Comparison of ENCODE assay signal across 10 mouse cellular contexts in the genomic region with DNA sequence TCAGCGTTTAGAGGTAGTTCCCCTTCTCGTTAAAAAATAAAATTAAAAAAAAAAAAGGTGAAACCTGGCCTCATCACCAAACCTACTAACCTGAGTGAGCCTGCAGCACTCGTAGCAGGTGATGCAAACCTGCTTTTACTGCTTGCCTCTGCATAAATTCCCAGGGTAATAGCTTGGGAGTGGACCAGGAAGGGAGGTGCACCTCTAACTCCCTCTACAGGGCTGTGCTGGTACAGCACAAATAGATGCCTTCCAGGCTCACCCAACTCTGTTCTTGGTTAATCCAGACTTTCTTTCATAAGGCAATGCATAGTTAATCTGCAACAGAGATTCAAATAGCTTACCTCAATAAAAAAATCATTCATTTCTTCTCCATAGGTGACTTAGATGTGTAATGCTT.
DNase-seq lines count a peak whose midpoint lies in the region; ATAC-seq and TF ChIP-seq lines count a peak whose summit lies in the region.
"Had no signal": no experiment of that assay in that cellular context is flagged by ENCODE, and none has a peak within 500 bp of the region (broad histone marks: within the 10 kb centered on the region; RNA-seq: fewer than 3 reads in every experiment).

No protein-coding gene starts in this region.

- H3K4me3 ChIP-seq in cerebellum, adult 2 months (replicated peaks; ENCODE audit: insufficient read depth, low read depth, low read length): no peak overlapping the region
- H3K4me3 ChIP-seq in liver, embryonic 14.5 days (ENCODE audit: insufficient read depth in 1 of 2, low read depth in 2 of 2, low read length in 2 of 2): no peak overlapping the region
- H3K4me3 ChIP-seq in midbrain, embryonic 10.5 days: no peak overlapping the region
- H3K4me3 ChIP-seq: heart, embryonic 13.5 days had no signal

- no peak for TF ChIP-seq EP300 in liver, embryonic 14.5 days (IDR thresholded peaks at IDR 0.05; ENCODE audit: low read depth)

- peak; percentile 21 to 46 for DNase-seq in cerebellum, adult 2 months
- no peak for DNase-seq in cerebellum, adult 11-12 months
- DNase-seq in liver, embryonic 14.5 days (ENCODE audit: low read depth in 3 of 3, low spot score in 3 of 3): no peak
- no peak for DNase-seq in liver
- peak; percentile 25 to 41 for DNase-seq in cerebellum, postnatal 25 days
- DNase-seq in lung, postnatal 10 days: peak; percentile 38
- DNase-seq in midbrain, embryonic 10.5 days (ENCODE audit: low spot score): no peak
- no peak for DNase-seq in B cell, adult 2 months

- no peak overlapping the region for H3K9ac ChIP-seq in liver, embryonic 14.5 days (replicated peaks)
- H3K9ac ChIP-seq: heart, embryonic 13.5 days had no signal

- TF ChIP-seq POLR2A in cerebellum, adult 2 months (IDR thresholded peaks at IDR 0.05; ENCODE audit: borderline replicate concordance, insufficient read depth, low read length): no peak

- WGBS in cerebellum, adult 2 months: 34% methylated on average over 3 of the region's 3 CpGs
- WGBS in liver, embryonic 14.5 days (ENCODE audit: insufficient replicate concordance): 15% methylated on average over 3 of the region's 3 CpGs
- 36% methylated on average over 3 of the region's 3 CpGs for WGBS in midbrain, embryonic 10.5 days

- no peak overlapping the region for H3K4me2 ChIP-seq in liver, embryonic 14.5 days (ENCODE audit: low read depth)
- H3K4me2 ChIP-seq: heart, embryonic 13.5 days had no signal

- no peaks in the 10 kb centered on the region; the same call in 1 of the 2 replicates for H3K27me3 ChIP-seq in cerebellum, adult 2 months (ENCODE audit: control insufficient read depth, insufficient read depth, low read length)
- H3K27me3 ChIP-seq in liver, embryonic 14.5 days (ENCODE audit: control insufficient read depth, insufficient read depth, low read length): no peaks in the 10 kb centered on the region
- no peaks in the 10 kb centered on the region for H3K27me3 ChIP-seq in midbrain, embryonic 10.5 days (ENCODE audit: low read depth, poor library complexity, severe bottlenecking)
- H3K27me3 ChIP-seq: heart, embryonic 13.5 days had no signal

- H3K9me3 ChIP-seq in liver, embryonic 14.5 days (ENCODE audit: control insufficient read depth, low read length): no peaks in the 10 kb centered on the region
- no peaks in the 10 kb centered on the region for H3K9me3 ChIP-seq in midbrain, embryonic 10.5 days (replicated peaks)
- H3K9me3 ChIP-seq: G1E; heart, embryonic 13.5 days had no signal

- peak; percentile 62; the same call in 1 of the 2 replicates for TF ChIP-seq CTCF in cerebellum, adult 2 months (IDR thresholded peaks at IDR 0.05; ENCODE audit: borderline replicate concordance, insufficient read depth, low read depth, low read length)
- peak; percentile 47 for TF ChIP-seq CTCF in liver, embryonic 14.5 days (IDR thresholded peaks at IDR 0.05; ENCODE audit: low read depth)

- H3K27ac ChIP-seq in cerebellum, adult 2 months (ENCODE audit: insufficient read depth, low read length): no peak overlapping the region
- H3K27ac ChIP-seq in liver, embryonic 14.5 days: no peak overlapping the region
- H3K27ac ChIP-seq in midbrain, embryonic 10.5 days (replicated peaks): no peak overlapping the region
- H3K27ac ChIP-seq: heart, embryonic 13.5 days had no signal

- no peaks in the 10 kb centered on the region for H3K36me3 ChIP-seq in liver, embryonic 14.5 days (replicated peaks; ENCODE audit: control insufficient read depth, insufficient read depth, low read depth)
- no peaks in the 10 kb centered on the region for H3K36me3 ChIP-seq in midbrain, embryonic 10.5 days
- H3K36me3 ChIP-seq: G1E; heart, embryonic 13.5 days had no signal

- no peaks in the 10 kb centered on the region for H3K4me1 ChIP-seq in cerebellum, adult 2 months (ENCODE audit: control insufficient read depth, insufficient read depth, low read length)
- no peaks in the 10 kb centered on the region for H3K4me1 ChIP-seq in liver, embryonic 14.5 days (replicated peaks; ENCODE audit: control insufficient read depth in 2 of 2, insufficient read depth in 2 of 2, low read length in 1 of 2)
- peaks cover 15% of the 10 kb centered on the region; the same call in 1 of the 2 replicates for H3K4me1 ChIP-seq in midbrain, embryonic 10.5 days

- ATAC-seq in liver, embryonic 14.5 days (ENCODE audit: insufficient read depth): no peak

Comparison
In these comparisons a context has a peak if more than half of its experiments do, and no peak if none do; other contexts are left out.
1. DNase-seq: peak in cerebellum, adult 2 months (2 of 2), cerebellum, postnatal 25 days (2 of 2) and lung, postnatal 10 days (single experiment); none in cerebellum, adult 11-12 months (single experiment), liver, embryonic 14.5 days (0 of 3), liver (single experiment), midbrain, embryonic 10.5 days (single experiment) and B cell, adult 2 months (0 of 2).